Mouse (Mus musculus): ENCODE data around the gene March11. TPM values are rescaled to one million over a fixed set of nuclear protein-coding genes. Genes with fewer than 3 reads are reported as not detected.

Gene March11
- polyA plus RNA-seq (2012; rRNA removed) = not detected in 2 replicates

GRCm38 (mm10) chr15:26308629-26309230, at the start of gene March11:
Gene March11 (plus strand): TSS chr15:26309048.

Data from liver, embryonic 18 days (tissue).